Mouse (Mus musculus) heart, postnatal 25 days (tissue): ENCODE data around the gene Rbms1. TPM values are rescaled to one million over a fixed set of nuclear protein-coding genes. Genes with fewer than 3 reads are reported as not detected.

Experiments
- DNase-seq: peaks from one replicate; pipeline ENCODE4 v3.0.0; 2022; ENCODE audit warnings: low spot score
- intact Hi-C: fragments of 180-260 bp; cut with DNase I; formaldehyde crosslinking; loops from one replicate; pipeline ENCODE4 v1.15.1; 2025
- total RNA-seq, 2 experiments: library from RNA; stranded (reverse); gene quantifications; 2 replicates each; pipeline ENCODE4 v1.2.3; 2021

Gene Rbms1
- total RNA-seq, 2 experiments from 2014 or later: 47.3 to 47.7 TPM

GRCm38 (mm10) chr2:60828908-60829462 lies 134.0 kb downstream of the Rbms1 start:
- intact Hi-C loops: no loop called here
- DNase-seq: no peak

DNA sequence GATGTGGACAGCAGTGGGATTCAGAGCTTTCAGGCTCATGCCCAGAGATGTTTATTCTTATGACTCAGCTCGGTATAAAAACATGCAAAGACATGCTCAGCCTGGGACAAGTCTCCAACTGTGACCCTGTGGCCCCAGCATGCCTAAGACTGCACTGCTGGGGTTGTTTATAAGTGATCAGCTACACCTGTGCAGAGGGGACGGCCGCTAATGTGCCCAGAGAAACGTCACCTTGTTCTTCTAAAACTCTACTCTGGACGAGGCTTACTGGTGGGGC lies 135.9 kb downstream of the Rbms1 start:
- no peak for DNase-seq
- intact Hi-C loops: no loop called here

GRCm38 (mm10) chr2:60826406-60827151 lies 136.4 kb downstream of the Rbms1 start:
- intact Hi-C loops: no loop called here

DNA sequence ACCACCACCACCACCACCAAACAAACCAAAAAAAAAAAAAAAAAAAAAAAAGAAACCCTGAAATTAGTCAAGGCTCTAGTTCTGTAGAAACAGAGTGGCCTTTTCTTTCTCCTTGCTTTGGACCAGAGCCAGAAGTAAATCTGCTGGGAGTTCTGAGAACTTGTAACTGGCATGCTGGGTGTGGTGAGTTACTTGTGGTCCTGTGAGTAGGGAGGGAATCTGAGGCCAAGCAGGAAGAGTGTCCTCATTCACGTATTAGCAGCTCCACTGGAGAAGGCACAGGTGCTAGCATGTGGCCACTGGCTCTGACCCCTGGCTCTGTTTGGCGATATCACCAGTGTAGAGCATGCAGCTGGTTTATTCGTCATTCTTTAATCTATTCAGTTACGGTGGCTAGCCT lies 137.3 kb downstream of the Rbms1 start:
- intact Hi-C loops: no loop called here
- no peak for DNase-seq

More at GRCm38 (mm10) chr2:60826406-60827151, 136.4 kb downstream of the Rbms1 start:
- DNase-seq: no peak

DNA sequence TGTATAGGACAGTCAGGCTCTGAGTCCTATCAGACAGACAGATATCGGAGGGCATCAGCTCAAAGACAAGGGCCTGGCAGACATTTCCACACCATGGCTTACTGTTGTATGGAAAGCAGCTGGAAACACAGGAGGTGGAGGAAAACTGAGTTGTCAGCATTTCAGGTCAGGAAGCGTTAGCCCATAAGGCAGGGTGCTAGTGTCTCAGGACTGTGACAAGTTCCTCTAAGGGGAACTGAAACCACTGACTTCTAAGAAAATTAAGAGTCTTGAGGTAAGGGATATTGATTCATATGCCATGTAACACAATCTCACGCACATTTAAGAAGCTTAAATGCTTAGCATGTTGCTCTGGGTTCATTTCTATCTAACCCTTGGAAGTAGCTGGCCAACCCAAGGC lies 141.4 kb downstream of the Rbms1 start:
- no peak for DNase-seq

DNA sequence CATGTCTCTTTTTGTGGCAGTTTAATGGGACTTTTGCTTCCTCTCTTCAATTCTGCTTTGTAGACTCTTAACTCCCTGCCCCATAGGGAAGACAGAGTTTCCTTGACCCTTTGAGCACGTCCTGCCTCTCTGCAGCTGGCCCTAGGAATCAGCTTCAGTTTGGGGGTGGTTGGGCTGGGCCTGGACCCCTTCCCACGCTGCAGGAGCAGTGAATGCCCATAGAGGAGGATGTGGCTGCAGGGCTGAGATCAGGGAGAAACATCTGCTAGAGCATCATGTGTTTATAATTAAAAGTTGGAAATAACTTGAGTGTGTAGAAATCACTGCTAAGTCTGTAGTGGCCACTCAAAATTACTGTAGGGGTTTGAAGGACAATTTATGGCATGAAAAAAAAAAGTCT lies 144.4 kb downstream of the Rbms1 start:
- intact Hi-C loops: no loop called here
- no peak for DNase-seq

More for the DNA sequence above, 141.4 kb downstream of the Rbms1 start:
- intact Hi-C loops: no loop called here

DNA sequence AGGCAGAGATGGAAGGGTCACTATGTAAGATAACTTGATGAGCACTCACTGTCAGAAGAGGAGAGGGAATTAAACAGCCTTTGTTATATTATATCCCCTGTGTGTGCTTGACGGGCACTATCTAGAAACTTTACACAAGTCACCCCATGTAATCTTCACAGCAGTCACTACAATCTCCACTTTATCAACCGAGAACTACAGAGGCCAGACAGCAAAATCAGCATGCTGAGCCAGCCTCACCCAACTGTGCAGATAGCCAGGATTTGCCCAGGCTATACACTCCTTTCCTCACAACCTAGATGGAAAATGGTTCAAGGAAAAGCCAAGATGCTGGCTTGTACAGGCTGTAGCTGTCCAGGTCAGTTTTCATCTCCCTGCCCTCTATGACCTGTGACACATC lies 146.7 kb downstream of the Rbms1 start:
- intact Hi-C loops: no loop called here
- DNase-seq: no peak

DNA sequence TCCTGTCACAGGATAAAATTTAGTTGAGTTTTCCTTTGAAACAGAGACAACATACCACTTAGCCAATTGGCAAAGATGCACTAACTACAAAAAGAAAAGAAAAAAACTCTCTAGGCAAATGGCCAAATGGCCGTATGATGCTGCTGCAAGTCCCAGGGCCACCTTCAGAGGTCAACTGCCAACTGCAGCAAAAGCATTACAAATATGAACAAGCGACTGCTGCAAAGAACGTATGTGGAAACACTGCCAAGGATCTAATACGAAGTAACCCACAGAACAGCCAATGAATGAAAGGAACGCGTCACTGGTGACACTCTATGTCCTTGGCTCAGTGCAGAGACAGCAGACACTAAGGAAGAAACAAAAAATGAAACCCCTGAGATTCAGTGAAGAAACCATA lies 148.2 kb downstream of the Rbms1 start:
- intact Hi-C loops: loop anchor here (5.0 kb wide), 1 partner anchor 108 kb away; no protein-coding TSS in a partner anchor
- DNase-seq: no peak

DNA sequence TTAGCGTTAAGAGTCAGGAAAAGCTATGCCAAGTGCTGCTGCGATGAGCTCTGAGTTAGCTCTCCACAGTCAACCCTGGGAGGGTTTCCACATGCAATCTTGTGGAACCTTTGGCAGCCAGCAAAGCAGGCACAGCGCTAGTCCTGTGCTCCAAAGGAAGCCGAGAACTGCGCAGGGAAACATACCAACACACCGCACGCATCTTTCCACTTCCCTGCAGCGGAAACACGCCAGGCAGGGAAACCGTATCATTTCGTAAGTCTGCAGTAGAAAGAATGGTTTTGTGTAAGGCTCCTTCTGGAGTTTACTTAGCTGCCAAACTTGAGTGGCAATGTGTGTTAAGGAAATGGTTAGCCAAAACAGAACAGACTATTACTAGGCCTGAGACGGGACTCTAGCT lies 150.0 kb downstream of the Rbms1 start:
- intact Hi-C loops: loop anchor here (5.0 kb wide), 1 partner anchor 109 kb away; no protein-coding TSS in a partner anchor
- no peak for DNase-seq

GRCm38 (mm10) chr2:60810617-60811016 lies 152.4 kb downstream of the Rbms1 start:
- intact Hi-C loops: loop anchor here (5.0 kb wide), 1 partner anchor 112 kb away; no protein-coding TSS in a partner anchor
- DNase-seq: peak; percentile 77

DNA sequence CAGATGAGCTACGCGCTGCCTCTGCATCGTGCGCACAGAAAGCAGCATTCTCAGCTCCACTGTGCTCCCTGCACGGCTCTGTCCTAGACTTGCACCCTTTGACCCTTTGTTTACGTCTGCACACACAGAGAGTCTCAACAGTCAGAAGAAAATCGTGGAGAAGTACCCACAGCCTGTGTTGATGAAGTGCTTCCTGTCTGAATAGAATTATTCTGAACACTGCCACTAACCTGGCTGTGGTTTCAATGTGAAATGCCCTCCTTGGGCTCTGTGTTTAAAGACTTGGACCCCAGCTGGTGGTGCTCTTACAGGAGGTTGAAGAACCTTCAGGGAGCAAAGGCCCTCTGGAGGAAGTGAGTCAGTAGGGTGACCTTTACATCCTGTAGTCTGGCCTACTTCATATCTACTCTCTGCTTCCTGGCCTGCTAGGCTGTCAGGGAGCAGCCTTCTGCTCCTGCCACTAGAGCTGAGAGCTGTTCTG lies 153.5 kb downstream of the Rbms1 start:
- intact Hi-C loops: loop anchor here (2.0 kb wide), 1 partner anchor 71 kb away; no protein-coding TSS in a partner anchor
- DNase-seq: no peak

DNA sequence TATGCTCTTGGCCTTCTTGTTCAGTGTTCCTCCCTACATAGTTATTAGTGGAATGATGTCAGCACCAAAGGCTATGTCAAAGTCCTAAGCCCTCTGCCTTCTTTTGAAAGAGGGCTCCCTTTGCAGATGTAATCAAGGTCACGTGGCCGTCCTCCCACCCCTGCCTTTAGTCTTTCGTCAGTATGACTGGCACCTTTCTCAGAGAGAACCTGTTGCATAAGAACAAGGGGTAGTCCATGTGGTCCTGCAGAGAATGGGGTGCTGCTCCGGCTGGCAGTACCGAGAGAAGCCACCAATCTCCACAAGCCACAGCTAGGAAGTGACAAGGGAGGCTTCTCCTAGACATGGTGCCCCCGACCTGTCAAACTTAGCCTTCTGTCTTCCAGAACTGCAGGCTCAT lies 154.2 kb downstream of the Rbms1 start:
- intact Hi-C loops: loop anchor here (2.0 kb wide), 1 partner anchor 72 kb away; no protein-coding TSS in a partner anchor
- no peak for DNase-seq

GRCm38 (mm10) chr2:60807341-60808195 lies 155.4 kb downstream of the Rbms1 start:
- DNase-seq: no peak
- intact Hi-C loops: loop anchor here (2.0 kb wide), 1 partner anchor 73 kb away; no protein-coding TSS in a partner anchor

- intact Hi-C loops: loop anchor here (5.0 kb wide), 3 partner anchors 98 to 648 kb away; no protein-coding TSS in a partner anchor
- no peak for DNase-seq
Measured at GRCm38 (mm10) chr2:60804763-60805162, 158.2 kb downstream of the Rbms1 start.

- DNase-seq: no peak
- intact Hi-C loops: loop anchor here (2.0 to 5.0 kb wide), 5 partner anchors 33 to 649 kb away; partner anchors contain the start of gene Rbms1
Measured at GRCm38 (mm10) chr2:60803377-60803776, 159.6 kb downstream of the Rbms1 start.

- intact Hi-C loops: loop anchor here (2.0 to 5.0 kb wide), 5 partner anchors 34 to 649 kb away; partner anchors contain the start of gene Rbms1
- DNase-seq: no peak
Measured at GRCm38 (mm10) chr2:60802828-60803227, 160.2 kb downstream of the Rbms1 start.

DNA sequence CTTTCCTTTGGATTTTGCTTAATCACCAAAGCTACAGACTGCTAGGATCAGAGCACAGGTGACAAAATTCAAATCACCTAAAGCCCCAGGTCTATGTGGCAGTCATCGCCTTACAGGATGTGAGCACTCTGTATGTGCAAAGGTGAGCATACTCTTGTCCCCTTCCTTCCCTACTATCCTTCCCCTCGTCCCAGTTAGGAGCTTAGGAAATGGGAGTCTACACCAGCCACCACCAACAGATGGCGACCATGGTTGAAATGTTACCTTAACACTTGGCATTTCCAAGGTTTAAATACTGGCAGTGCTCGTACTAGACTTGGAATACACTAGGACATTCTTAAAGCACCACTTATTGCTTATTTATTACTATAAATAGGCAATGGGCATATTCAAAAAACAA lies 160.8 kb downstream of the Rbms1 start:
- intact Hi-C loops: loop anchor here (2.0 to 5.0 kb wide), 5 partner anchors 35 to 650 kb away; partner anchors contain the start of gene Rbms1
- DNase-seq: no peak

- intact Hi-C loops: loop anchor here (2.0 to 5.0 kb wide), 5 partner anchors 35 to 651 kb away; partner anchors contain the start of gene Rbms1
- no peak for DNase-seq
Measured at GRCm38 (mm10) chr2:60801571-60802155, 161.3 kb downstream of the Rbms1 start.

- DNase-seq: no peak
- intact Hi-C loops: loop anchor here (5.0 kb wide), 3 partner anchors 101 to 651 kb away; no protein-coding TSS in a partner anchor
Measured at GRCm38 (mm10) chr2:60800921-60801558, 162.0 kb downstream of the Rbms1 start.
